Mouse (Mus musculus) liver, postnatal 0 days (tissue): ENCODE measurements around the gene Npc1l1.

Experiments used
- CTCF ChIP-seq: sonication (generic); IDR thresholded peaks from 2 replicates; pipeline ENCODE4 v1.5.1; 2016; ENCODE audit warnings: antibody characterized with exemption, low read depth
- EP300 ChIP-seq: IDR thresholded peaks from 2 replicates; pipeline ENCODE4 v1.6.1; 2016; ENCODE audit warnings: antibody characterized with exemption, low read depth, mild to moderate bottlenecking

DNA sequence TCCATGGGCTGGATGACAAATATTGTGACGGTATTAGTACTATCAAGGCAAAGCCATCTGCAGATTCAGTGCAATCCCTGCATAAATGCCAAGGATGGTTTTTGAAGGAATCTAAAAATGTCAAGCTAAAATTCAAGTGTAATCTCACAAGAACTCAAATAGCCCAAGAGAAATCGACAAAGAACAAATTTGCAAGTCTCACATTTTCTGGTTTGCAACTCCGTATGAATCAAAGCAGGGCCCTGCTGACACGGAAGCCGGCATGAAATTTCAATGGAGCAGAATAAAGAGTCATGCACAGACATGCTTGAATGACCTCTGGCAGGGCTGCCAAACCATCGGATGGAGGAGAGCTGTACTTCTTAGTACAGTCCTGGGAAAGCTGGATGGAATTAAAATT, 10.0 kb downstream of the Npc1l1 start:
- TF ChIP-seq CTCF (no peak), EP300 (no peak)
